Mouse (Mus musculus) cerebellum, postnatal 4 days (tissue): ENCODE measurements at regions not wholly inside any gene's neighbourhood (a gene's known extent, or its start where the extent isn't known, plus 50 kb on each side); places are given as distances from the start of the nearest gene placed in this dataset.
A peak's percentile ranks its signal among the peaks of the same experiment; 100 is the strongest.

Experiments used
- DNase-seq, 2 experiments: peaks; one replicate each; pipeline ENCODE4 v3.0.0; 2022; ENCODE audit warnings: low spot score in 2 of 2, mixed read lengths in 1 of 2

DNA sequence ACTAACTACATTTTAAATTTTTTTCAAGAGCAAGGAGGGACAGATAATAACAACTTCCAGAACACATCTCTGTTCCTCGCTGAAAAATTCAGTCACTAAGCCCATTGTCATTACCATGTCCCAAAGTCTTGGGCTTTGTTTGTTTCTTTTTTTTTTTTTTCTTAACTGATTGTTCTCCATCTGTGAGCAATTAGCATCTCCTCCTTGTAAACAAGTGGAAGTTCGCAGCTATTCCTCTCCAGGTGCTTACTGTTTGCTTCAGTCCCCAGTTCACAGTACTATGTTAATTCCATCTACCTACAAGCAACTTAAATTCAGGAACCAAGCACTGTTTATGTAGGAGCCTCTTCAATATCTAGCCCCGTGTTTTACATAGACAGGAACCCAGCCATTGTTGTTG is 225.5 kb upstream of the Gm6657 start:
- DNase-seq = no peak

DNA sequence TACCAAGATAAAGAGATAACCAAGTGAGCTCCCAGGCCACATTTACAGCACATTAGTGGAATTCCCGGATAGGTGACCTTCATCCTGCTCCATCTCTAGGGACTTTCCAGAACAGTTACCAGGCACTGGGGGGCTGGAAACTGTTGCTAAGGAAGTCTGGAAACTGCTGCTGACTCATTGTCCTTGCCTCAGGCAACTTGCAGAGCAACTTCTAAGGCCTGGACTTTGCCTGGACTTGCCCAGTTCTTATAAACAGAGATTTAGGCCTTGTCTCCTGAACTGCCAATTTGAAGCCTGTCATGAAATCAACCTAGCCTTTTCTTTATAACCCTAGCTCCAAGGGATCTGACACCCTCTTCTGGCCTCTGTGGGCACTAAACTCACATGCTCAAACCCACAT is 224.0 kb upstream of the Gm6657 start:
- DNase-seq = no peak

DNA sequence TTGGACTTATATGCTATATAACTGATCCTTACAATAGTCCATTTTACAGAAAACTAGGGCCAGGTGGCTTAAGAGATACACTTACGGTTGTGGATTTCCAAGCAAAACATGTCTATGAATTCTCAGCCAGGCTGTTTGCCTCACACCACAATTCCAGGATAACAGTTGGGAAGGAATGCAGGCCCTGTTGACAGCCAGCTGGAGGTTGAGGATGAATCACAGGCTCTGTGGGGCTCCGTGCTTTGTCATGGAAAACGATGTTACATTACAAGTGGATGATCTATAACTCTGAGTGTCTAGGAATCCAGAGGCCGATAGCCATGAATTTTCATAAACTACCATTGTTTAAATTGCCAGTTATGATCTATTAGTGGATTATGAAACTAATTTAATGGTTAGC is 221.9 kb upstream of the Gm6657 start:
- DNase-seq = no peak

DNA sequence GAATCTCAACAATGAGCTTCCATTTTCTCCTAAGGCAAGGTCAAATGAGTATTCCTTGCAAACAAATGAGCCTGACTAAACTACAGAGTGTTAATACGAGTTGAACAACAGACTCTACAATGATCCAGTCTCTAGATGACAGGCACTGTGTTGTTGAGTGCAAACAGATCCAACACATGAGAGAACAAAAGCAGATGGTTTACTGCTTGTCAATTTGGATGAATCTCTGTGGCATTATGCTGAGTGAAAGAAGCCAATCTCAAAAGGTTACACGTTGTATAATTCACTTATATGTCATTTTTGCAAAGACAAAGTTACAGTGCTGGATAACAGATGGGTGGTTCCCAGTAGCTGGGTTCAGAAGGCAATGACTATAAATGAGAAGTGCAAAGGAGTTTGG is 217.1 kb upstream of the Gm6657 start:
- no peak for DNase-seq

DNA sequence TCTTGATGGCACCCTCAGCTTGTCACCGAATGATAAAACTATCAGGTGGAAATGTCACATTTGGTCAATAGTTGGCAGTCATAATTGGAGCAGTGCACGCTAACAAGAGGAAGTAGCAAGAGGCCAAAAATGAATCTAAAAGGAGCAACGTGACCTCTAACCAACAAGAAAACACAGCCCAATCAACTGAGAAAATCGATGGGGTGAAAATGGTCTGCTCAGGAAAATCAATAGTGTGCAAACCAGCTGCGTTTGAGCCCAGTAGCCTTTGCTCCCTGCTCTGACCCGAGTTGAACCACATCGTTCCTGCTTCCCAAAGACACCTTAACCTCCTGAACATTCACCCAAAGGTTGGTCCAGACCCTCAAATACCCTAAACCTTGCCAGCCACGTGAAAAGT is 207.3 kb upstream of the Gm6657 start:
- DNase-seq = no peak

DNA sequence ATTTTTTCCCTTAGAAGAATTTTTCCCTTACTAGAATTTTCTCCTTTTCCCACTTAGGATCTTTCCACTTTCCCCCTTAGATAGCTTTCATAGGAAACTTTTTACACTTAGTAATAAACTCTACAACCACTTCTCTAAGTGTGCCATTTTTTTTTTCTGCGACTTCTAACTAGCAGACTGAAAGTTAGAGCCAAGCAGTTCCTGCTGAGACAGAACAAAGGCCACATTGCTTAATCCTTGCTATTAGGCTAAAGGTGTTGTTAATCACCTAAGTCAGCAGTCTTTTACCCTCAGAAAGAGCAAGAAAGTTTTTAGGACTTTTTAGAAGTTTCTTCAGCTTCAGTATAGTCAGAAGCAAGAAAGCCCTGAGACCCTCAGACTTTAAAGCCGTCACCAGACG is 204.3 kb upstream of the Gm6657 start:
- DNase-seq = no peak

DNA sequence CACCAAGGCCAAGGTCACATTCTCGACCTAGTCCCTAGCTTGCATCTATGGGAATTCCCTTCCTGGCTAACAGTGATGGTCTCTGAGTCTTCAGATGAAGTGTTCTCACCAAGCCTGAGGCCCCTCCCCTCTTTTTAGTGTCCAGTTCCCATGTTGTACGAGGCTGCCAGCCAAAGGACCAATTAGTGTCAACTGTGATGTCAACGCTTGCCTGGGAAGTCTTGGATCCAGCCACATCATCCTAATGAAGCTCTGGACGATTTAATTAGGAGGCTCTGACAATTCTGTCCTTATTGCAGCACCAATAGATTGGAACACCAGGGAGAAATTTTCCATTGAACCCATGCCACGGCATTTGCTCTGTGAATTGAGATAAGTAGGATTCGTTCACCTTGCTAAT is 202.4 kb upstream of the Gm6657 start:
- peak in 1 of 2 experiments; percentile 5 for DNase-seq

DNA sequence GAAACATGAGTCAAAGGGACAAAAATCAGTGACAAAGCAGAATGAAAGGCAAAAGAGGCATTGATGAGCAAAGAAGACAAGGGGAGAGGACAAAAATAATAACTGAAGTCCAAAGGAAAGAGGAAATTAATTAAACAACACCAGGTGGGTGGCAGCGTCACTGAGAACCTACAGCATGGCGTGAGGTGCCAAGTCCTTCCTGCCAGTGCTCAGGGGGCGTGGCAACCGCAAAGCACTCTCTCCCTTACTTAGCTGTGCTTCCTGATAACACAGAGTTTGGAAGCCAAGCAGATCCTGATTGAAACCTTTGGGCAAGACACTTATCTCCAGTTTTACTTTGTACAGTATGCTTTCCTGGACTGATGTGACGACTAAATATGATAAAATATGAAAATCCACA is 199.9 kb upstream of the Gm6657 start:
- no peak for DNase-seq

DNA sequence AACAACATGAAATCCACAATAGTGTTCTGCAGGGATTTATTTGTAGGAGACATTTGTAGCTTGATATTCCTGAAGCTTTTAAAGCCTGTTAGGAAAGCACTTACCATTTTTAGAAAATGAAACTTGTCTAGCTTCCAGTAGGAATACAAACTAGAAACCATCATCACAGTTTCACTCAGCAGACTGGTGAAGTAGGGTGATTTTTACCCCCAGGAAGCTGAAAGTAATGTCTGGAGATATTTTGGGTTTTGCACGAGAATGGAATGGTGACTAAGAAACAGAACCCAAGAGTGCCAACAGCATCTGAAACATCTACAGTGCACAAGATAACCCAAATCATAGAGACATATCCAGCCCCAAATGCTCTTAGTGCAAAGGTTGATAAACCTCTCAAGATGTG is 196.1 kb upstream of the Gm6657 start:
- no peak for DNase-seq

DNA sequence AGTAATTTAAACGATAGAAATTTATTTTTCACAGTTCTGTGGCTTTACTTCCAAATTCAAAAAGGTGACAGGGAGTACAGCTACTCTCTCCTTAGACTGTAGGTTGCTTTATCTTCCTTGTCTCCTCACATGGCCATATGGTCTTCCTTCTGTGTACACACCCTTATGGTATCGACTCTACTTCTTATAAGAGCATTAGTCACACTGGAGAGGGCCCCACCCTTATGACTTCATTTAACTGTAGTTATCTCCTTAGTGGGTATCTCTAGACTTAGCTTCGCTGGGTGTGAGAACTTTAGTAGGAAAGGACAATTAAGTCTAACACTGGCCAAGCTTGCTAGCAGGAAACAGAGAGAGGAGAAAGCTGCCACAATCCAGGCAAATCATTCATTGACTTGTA is 193.6 kb upstream of the Gm6657 start:
- DNase-seq = no peak

DNA sequence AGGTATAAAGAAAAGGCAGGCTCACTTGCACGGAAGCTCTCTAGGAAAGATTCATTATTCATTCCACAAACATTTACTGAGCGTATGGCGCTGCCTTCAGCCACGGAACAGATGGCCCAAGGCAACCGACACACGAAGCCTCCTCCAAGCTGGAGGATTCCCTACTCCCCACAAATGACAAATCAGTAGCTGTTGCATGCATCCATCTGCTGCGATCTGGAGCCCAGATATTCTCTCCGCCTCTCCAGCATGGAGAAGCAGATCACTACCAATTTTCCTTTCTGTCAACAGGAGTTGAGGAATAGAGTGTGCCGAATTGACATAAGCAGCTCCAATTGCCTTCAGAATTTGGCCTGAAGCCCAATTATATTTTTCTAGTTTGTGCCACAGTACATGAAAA is 192.2 kb upstream of the Gm6657 start:
- peak in 1 of 2 experiments; percentile 1 for DNase-seq

DNA sequence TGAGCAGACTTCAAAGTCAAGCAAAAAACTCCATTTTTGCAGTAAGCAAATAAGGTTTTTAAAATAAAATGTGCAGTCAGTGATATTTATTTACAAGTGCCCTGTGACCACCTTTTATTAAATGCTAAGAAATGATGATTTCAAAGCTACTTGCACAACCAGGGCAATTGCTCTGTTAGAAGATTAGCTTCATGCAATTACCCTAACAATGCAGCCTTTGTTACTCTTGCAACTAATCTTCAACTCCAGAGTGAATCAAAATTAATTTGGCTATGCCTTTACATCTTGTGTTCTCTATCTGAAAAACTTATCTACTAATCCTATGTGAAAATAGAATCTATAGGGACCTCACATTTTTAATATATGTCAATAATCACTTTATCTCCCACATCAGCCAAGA is 160.3 kb upstream of the Gm6657 start:
- DNase-seq = no peak

DNA sequence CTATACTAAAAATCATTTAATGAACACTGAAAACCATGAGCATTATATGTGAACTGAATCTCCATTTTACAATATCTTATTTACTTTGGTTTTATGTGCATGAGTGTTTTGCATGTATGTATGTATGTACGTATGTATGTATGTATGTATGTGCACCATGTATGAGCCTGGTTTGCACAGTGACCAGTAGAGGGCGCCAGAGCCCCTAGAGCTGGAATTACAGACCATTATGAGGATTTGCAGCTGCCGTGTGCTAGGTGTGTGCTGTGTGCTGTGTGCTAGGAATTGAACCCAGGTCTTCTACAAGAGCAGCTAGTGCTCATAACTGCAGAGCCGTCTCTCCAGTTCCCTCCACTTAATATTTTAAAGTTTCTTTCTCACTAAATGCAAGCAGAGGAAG is 147.5 kb upstream of the Gm6657 start:
- DNase-seq = no peak

DNA sequence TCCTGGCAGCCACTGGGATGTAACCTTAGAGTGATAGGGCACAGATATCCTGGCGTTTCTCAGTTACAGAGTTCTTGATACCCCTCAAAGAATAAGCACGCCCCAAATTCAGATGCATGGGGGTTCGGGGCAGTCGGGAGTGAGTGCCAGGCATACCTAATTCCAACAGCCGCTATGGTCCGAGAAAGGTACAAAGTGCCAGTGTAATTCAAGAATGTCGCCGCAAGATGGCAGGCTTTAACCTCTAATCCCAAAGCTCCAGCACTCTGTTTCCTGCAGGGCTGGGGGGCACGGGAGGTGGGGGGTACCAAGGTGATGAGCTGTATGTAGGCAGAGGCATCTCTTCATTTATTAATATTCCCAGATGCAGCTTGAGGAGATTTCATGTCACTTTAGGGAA is 138.1 kb upstream of the Gm6657 start:
- DNase-seq = peak in 1 of 2 experiments; percentile 70

DNA sequence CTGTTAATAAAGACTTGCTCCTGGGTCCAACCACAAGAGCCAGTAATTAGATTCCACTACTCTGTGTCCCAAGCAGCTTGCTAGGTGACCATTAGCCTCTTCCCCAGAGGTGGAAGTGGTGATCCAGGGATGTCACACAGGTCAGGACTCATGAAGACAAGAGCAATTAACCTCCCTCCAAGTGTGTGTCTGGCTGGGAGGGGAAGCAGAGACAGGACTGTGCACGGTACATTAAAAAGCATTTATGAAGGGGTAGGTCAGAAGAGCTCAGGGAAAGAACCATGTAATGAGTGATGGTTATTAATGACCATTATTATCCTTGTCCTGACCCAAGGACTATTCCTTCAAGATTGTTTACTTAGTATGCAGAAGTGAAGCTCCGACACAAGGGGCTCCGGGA is 136.9 kb upstream of the Gm6657 start:
- no peak for DNase-seq

DNA sequence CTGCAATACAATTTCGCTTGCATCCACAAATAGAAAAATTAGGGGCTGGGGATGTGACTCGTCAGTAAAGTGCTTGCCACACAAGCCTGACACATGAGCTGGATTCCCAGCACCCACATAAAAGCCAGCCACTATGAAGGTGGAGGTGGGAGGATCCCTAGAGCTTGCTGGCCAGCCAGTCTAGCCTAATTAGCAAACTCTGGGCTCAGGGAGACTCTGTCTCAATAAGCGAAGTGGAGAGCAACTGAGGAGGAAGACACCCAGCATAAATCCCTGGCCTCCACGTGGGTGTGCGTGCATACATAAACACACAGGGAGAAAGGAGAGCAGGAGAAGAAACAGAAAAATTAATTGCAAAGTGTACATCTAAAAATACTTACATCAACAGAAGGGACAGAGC is 134.1 kb upstream of the Gm6657 start:
- DNase-seq = no peak

DNA sequence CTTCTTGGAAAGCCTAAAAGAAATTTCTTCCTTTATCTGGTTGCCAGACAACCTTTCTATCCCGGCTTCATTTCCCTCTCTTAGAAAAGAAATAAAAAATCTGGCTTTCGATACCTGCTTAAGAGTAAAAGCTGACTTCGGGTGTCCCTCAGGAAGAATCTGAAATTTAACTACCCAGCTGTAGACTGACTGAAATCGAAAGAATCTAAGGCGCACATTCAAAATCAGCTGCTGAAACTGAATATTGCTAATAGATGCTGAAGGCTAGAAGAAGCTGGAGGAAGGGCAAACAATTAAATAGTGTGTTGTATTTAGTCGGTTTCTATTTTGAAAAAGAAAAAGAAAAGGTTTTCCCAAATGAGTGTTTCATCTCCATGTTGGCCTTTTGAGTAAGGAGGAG is 128.0 kb upstream of the Gm6657 start:
- DNase-seq = no peak

DNA sequence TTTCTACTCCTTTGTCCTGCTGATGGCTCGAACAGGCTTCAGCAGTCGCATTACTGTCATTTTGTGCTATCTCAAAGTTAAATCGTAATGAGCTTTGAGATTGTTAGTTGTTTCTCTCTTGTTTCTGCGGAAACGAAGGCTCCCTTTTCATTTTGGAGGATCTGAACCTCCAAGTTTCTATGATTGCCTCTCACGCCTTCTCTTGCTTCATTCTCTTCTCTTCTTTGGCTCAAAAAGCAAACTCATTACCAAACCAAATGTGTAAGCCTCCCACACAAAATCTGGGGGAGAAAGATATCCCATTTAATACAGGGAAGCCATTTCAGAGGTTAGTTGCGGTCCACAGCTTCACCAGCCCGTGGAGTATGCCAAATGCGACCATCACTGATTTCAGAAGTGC is 121.1 kb upstream of the Gm6657 start:
- DNase-seq = no peak

DNA sequence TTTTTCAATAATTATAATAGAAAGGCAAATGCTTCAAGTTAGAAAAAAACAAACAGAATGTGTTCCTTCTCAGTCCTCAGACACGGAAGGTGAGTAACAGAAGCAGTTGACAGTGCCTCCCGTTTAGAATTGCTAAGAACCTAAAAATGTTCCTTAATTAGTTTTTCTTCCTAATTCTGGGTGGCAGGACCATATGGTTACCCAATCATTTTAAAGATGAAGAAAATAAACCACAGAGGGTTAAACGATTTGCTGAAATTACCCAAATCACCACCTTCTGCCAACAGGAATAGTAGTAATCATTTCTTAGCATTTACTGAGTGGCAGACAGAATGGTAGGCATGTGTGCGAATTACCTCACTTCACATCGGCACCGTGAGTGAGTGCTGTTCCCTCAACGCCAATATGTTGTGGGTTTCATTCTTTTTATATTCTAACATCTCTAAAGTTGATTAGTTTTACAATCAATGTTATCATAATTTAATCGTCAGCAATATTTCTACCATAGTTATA is 119.7 kb upstream of the Gm6657 start:
- DNase-seq = no peak

DNA sequence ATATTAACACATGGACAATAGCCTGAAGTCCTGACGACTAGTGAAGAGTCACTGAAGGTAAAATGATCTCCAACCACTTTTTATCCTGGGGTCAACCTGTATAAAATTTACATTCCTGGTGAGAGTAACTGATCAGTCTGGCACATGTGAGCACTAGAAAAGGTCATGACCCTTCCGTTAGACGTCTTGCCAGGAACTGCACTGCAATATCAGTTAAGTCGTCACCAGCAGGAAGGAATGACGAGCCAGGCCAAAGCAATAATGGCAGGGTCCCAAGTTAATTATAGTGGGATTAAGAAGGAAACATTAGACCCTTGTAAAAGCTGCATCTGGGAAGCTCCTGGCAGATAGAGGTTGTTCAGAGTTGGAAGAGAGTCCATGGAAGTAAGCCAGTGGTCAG is 116.8 kb upstream of the Gm6657 start:
- no peak for DNase-seq

DNA sequence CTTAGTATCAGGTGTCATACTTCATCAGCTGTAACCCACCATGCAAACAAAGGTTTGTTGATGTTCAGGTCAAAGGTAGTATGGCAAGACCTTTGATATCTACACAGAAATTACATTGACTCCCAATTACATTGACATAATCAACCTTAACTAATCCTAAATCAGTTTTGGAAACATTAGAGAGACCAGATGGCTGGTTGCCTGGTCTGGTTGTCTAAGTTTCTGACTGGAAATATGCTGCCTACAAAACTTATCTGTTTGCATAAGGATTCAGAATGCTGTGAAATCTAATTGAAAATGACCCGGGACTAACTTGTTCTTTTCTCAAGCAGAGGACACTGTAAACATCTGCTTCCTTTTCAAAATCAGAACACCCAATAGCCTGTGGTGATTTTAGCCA is 111.9 kb upstream of the Gm6657 start:
- DNase-seq = no peak

DNA sequence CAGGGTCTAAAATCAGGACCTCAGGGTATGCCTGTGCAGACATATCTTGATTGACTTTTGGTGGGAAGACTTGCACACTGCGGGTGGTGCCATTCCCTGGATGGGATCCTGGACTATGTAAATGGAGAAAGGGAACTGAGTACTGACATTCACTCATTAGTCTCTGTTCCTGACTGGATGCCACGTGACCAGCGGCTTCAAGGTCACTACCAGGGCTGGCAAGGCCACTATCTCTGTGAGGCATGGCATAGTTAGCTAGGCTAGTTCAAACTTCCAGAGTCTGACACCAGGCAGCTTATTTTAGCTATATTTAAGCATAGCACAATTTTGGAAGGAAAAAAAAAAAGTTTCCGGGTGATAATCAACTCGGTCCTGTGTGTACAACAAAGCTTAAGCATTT is 108.0 kb upstream of the Gm6657 start:
- no peak for DNase-seq

DNA sequence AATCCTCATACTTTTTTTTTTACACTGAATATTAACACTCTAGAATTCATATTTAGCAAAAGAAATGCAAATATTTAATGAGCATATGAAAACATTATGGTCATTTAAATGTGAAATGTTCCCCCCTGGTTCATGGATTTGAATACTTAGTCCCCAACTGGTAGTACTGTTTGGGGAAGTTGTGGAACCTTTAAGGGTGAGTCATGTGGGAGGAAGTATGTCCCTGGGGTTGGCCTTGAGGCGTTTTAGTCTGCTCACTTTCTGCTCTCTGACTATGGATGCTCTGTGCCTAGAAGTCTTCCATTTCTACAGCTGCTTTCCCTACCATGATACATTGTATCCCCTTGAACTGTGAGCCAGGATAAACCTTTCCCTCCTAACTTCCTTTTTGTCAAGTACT is 106.1 kb upstream of the Gm6657 start:
- no peak for DNase-seq

DNA sequence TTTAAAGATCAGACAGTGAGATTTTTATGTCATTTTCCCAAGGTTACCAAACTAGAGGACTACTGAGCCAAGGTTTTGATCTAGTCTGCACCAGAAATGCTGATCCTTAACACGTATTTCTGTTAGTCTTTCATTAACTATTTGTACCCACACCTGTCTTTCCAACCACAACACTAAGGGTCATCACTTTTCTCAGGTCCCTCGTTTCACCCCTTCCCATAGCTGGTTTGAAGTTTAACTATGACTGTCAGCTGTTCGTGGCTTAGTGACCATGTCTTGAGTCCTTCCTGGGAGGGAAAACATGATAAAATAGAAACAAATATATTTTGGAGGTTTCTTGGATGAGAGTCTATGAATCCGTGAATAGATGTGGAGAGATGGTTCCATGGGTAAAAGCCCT is 99.6 kb upstream of the Gm6657 start:
- no peak for DNase-seq

DNA sequence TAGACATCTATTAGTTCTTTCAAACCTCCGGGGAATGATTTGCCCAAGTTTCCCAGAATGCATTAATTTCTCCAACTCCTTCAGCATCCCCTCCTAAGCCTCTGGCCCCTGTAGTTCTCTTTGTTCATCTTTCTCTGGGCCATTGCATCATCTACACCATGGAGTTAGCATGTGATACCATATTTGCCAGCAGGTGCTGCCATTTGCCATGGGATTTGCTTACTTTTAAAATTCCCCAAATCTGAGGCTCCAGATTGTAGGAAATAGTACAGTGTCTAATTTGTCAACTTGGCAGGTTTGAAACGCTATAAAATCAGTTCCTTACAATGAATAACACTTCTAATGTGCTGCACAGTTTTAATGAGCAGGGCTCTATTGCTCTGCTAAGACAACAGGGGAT is 98.7 kb upstream of the Gm6657 start:
- no peak for DNase-seq
